Mouse (Mus musculus): ENCODE results near the gene Dctn2. TPM values are rescaled to one million over a fixed set of nuclear protein-coding genes. Genes with fewer than 3 reads are reported as not detected.

The Dctn2 gene
- polyA plus RNA-seq (2012; rRNA removed; ENCODE audit: low replicate concordance): 160 and 195 TPM in 2 replicates

DNA sequence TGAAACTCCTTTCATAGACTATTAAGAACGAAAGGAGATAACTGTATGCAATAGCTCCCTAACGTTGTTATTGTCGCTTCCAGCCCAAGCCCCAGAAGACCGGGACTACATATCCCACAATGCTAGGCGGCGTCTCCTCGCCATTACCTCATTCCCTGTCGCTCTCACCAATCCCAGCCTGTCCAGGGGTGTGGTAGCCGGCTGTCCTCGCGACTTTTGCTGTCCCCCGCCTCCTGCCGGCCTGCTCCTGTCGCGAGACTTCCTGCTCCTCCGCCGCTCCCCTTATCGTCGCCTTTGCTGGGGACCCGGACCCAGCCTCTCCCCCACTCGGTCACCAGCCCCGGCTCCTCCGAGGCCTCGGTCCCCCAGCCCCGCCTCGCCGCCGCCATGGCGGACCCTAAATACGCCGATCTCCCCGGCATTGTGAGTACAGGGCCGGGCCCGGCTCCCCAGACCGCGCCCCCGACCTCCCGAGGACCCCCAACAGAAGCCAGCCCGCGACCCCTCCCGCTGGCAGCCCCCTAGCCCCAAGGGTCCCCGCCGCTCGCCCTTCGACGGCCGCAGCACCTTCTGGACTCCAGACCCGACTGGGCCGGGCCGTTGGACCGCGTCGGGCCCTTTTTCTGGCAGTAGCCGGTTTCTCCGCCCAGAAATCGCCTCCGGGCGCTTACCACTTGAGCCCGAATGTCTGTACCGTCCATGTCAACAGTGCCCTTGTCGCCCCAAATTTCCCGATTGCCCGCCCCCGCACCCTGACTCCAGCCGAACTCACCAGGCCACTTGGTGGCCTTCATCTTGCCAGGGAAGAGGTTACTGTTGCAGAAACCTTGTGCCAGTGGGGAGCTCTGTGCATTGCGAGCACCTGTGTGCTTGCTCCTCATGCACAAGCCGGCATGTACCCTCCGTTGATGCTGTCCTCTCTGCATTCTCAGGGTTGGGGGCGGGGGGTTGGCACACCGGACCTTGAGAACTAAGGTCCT lies at the start of gene Dctn2:
Gene Dctn2, plus strand, starts transcription at position 257 of the 980 bp plus-strand sequence.

DNA sequence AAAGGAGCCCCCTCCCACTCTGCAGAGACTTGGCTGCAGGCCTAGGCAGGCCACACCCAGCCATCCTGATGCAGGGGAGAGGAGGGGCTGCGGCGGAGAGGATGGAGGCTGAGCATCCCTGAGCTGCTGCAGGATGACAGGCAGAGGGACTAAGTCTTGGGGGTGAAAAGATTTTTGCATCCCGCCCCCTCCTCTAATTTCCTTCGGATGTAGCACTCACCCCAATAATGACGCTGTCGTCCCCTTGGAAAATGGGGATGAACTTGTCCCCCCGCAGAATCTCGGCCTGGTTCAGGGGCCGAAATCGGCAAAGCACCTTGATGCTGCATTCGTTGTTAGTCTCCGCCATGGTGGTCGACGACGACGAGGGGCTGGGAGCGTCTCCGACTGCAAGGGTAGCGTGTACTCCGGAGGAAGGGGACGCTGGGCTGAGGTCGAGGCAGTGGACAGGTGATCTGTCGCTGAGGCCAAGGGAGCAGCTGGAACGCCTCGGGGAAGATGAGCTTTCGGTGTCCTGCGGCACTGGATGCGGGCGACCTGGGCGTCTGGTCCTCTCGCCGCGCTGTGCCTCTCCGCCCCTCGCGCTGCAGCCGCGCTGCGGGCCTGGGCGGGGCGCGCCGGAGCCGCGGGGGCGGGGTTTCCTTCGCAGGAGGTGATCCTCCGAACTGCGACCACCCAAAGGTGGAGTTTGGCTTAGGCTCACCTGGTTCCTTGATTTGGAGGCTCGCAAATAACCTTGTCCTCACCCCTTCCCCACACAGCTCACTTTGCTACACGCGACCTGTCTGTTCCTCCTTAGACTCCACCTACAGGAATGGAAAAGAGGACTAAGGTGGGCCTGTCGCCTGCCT lies 3.4 kb upstream of the Dctn2 start, which contains the start of gene Kif5a:
Gene Kif5a, minus strand, starts transcription at position 801 of the 851 bp plus-strand sequence.

GRCm38 (mm10) chr10:127288800-127289572 lies 22.8 kb downstream of the Dctn2 start, which contains the start of gene Mbd6:
Gene Mbd6, minus strand, starts transcription at chr10:127289018.

GRCm38 (mm10) chr10:127311476-127312355 lies 45.5 kb downstream of the Dctn2 start, which contains the start of gene Mars:
Gene Mars, minus strand, starts transcription at chr10:127311786.

GRCm38 (mm10) chr10:127321621-127322020 lies 55.5 kb downstream of the Dctn2 start, which contains the start of gene Arhgap9:
Gene Arhgap9, plus strand, starts transcription at chr10:127321964.

Other genes with a start within 250 kb of the Dctn2 start
- 31.8 and 44.1 TPM in 2 replicates for gene Tsfm, start 235.5 kb upstream of the Dctn2 start, polyA plus RNA-seq (2012; rRNA removed; ENCODE audit: low replicate concordance)
- gene Mettl1, start 225.0 kb upstream of the Dctn2 start, polyA plus RNA-seq (2012; rRNA removed; ENCODE audit: low replicate concordance): 7.0 and 13.9 TPM in 2 replicates
- gene Eef1akmt3, start 224.9 kb upstream of the Dctn2 start, polyA plus RNA-seq (2012; rRNA removed; ENCODE audit: low replicate concordance): 0.58 and 1.6 TPM in 2 replicates
- 0.13 and 0.65 TPM in 2 replicates for gene Cyp27b1, start 218.1 kb upstream of the Dctn2 start, polyA plus RNA-seq (2012; rRNA removed; ENCODE audit: low replicate concordance)
- gene March9, start 206.2 kb upstream of the Dctn2 start, polyA plus RNA-seq (2012; rRNA removed; ENCODE audit: low replicate concordance): 4.3 and 5.4 TPM in 2 replicates
- 76.0 and 80.3 TPM in 2 replicates for gene Cdk4, start 202.8 kb upstream of the Dctn2 start, polyA plus RNA-seq (2012; rRNA removed; ENCODE audit: low replicate concordance)
- 35.7 and 49.3 TPM in 2 replicates for gene Tspan31, start 196.1 kb upstream of the Dctn2 start, polyA plus RNA-seq (2012; rRNA removed; ENCODE audit: low replicate concordance)
- gene Agap2, start 191.1 kb upstream of the Dctn2 start, polyA plus RNA-seq (2012; rRNA removed; ENCODE audit: low replicate concordance): 3.5 and 11.0 TPM in 2 replicates
- 93.3 and 122 TPM in 2 replicates for gene Os9, start 145.2 kb upstream of the Dctn2 start, polyA plus RNA-seq (2012; rRNA removed; ENCODE audit: low replicate concordance)
- gene B4galnt1, start 101.1 kb upstream of the Dctn2 start, polyA plus RNA-seq (2012; rRNA removed; ENCODE audit: low replicate concordance): 360 and 560 TPM in 2 replicates
- gene Slc26a10, start 85.7 kb upstream of the Dctn2 start, polyA plus RNA-seq (2012; rRNA removed; ENCODE audit: low replicate concordance): 0.82 and 1.6 TPM in 2 replicates
- 14.2 and 14.6 TPM in 2 replicates for gene Arhgef25, start 76.3 kb upstream of the Dctn2 start, polyA plus RNA-seq (2012; rRNA removed; ENCODE audit: low replicate concordance)
- gene Dtx3, start 70.6 kb upstream of the Dctn2 start, polyA plus RNA-seq (2012; rRNA removed; ENCODE audit: low replicate concordance): 35.7 and 63.9 TPM in 2 replicates
- gene Pip4k2c, start 54.8 kb upstream of the Dctn2 start, polyA plus RNA-seq (2012; rRNA removed; ENCODE audit: low replicate concordance): 17.3 and 27.4 TPM in 2 replicates
- gene Kif5a, start 3.0 kb upstream of the Dctn2 start, polyA plus RNA-seq (2012; rRNA removed; ENCODE audit: low replicate concordance): 1.7 and 6.0 TPM in 2 replicates
- gene Mbd6, start 22.6 kb downstream of the Dctn2 start, polyA plus RNA-seq (2012; rRNA removed; ENCODE audit: low replicate concordance): 74.0 and 74.1 TPM in 2 replicates
- gene Mars, start 45.4 kb downstream of the Dctn2 start, polyA plus RNA-seq (2012; rRNA removed; ENCODE audit: low replicate concordance): 20.5 and 36.1 TPM in 2 replicates
- gene Arhgap9, start 55.6 kb downstream of the Dctn2 start, polyA plus RNA-seq (2012; rRNA removed; ENCODE audit: low replicate concordance): 5.5 and 13.7 TPM in 2 replicates
- 8.0 and 8.8 TPM in 2 replicates for gene Gli1, start 75.6 kb downstream of the Dctn2 start, polyA plus RNA-seq (2012; rRNA removed; ENCODE audit: low replicate concordance)
- gene Inhbe, start 88.0 kb downstream of the Dctn2 start, polyA plus RNA-seq (2012; rRNA removed; ENCODE audit: low replicate concordance): not detected in 2 replicates
- gene Inhbc, start 104.1 kb downstream of the Dctn2 start, polyA plus RNA-seq (2012; rRNA removed; ENCODE audit: low replicate concordance): 0.07 and 0.16 TPM in 2 replicates
- gene R3hdm2, start 114.0 kb downstream of the Dctn2 start, polyA plus RNA-seq (2012; rRNA removed; ENCODE audit: low replicate concordance): 96.4 and 136 TPM in 2 replicates
- 0.39 TPM in 1 of 2 replicates, not detected in the other for gene Stac3, start 235.3 kb downstream of the Dctn2 start, polyA plus RNA-seq (2012; rRNA removed; ENCODE audit: low replicate concordance)
- 7.5 and 9.9 TPM in 2 replicates for gene Ndufa4l2, start 248.6 kb downstream of the Dctn2 start, polyA plus RNA-seq (2012; rRNA removed; ENCODE audit: low replicate concordance)